12 mouse cellular contexts compared by ENCODE assay signal in genomic region chr4:118037406-118037805, GRCm38 (mm10).
A peak's percentile ranks its signal among the peaks of the same experiment; 100 is the strongest.
DNase-seq lines count a peak whose midpoint lies in the region; ATAC-seq lines count a peak whose summit lies in the region.
"Had no signal": no experiment of that assay in that cellular context is flagged by ENCODE, and none has a peak within 500 bp of the region (broad histone marks: within the 10 kb centered on the region; RNA-seq: fewer than 3 reads in every experiment).

No protein-coding gene starts in this region.

- peak overlapping the region; percentile 51; the same call in 1 of the 2 replicates for H3K27ac ChIP-seq in kidney, embryonic 14.5 days (ENCODE audit: low read depth, low read length)
- H3K27ac ChIP-seq in embryonic facial prominence, embryonic 13.5 days, result peak overlapping the region; percentile 34
- peak overlapping the region; percentile 32 for H3K27ac ChIP-seq in intestine, embryonic 15.5 days
- H3K27ac ChIP-seq in neural tube, embryonic 13.5 days (replicated peaks), result peak overlapping the region; percentile 35; the same call in 1 of the 2 replicates

- no peaks in the 10 kb centered on the region for H3K9me3 ChIP-seq in kidney, embryonic 14.5 days (ENCODE audit: control insufficient read depth, low read length)
- H3K9me3 ChIP-seq in embryonic facial prominence, embryonic 13.5 days, result no peaks in the 10 kb centered on the region
- no peaks in the 10 kb centered on the region for H3K9me3 ChIP-seq in intestine, embryonic 15.5 days
- no peaks in the 10 kb centered on the region for H3K9me3 ChIP-seq in neural tube, embryonic 13.5 days

- ATAC-seq in kidney, embryonic 14.5 days (ENCODE audit: low FRiP score, low TSS enrichment), result no peak; the same call in 1 of the 2 replicates
- no peak for ATAC-seq in embryonic facial prominence, embryonic 13.5 days (ENCODE audit: insufficient number of reproducible peaks, insufficient read depth, low FRiP score, low TSS enrichment, low read depth)
- ATAC-seq in intestine, embryonic 15.5 days, result peak; percentile 56; the same call in 1 of the 2 replicates
- ATAC-seq in neural tube, embryonic 13.5 days (ENCODE audit: low read depth), result 0 out of 2 replicates have a peak, but pooled peaks have one; percentile 34

- no peak overlapping the region for H3K4me3 ChIP-seq in kidney, embryonic 14.5 days (ENCODE audit: low read length)
- H3K4me3 ChIP-seq in embryonic facial prominence, embryonic 13.5 days, result no peak overlapping the region
- H3K4me3 ChIP-seq in intestine, embryonic 15.5 days (replicated peaks), result no peak overlapping the region
- H3K4me3 ChIP-seq in neural tube, embryonic 13.5 days, result no peak overlapping the region
- H3K4me3 ChIP-seq: megakaryocyte, embryonic 14.5 days had no signal

- WGBS in kidney, embryonic 14.5 days, result 49% methylated on average over 5 of the region's 5 CpGs
- WGBS in embryonic facial prominence, embryonic 13.5 days, result 42% methylated on average over 5 of the region's 5 CpGs
- 53% methylated on average over 5 of the region's 5 CpGs for WGBS in intestine, embryonic 15.5 days
- 28% methylated on average over 5 of the region's 5 CpGs for WGBS in neural tube, embryonic 13.5 days

- no peak overlapping the region for H3K9ac ChIP-seq in kidney, embryonic 14.5 days (ENCODE audit: low read depth, low read length)
- no peak overlapping the region for H3K9ac ChIP-seq in embryonic facial prominence, embryonic 13.5 days
- no peak overlapping the region for H3K9ac ChIP-seq in intestine, embryonic 15.5 days
- H3K9ac ChIP-seq in neural tube, embryonic 13.5 days, result peak overlapping the region; percentile 48; the same call in 1 of the 2 replicates

- no peaks in the 10 kb centered on the region for H3K27me3 ChIP-seq in kidney, embryonic 14.5 days (ENCODE audit: control insufficient read depth, insufficient read depth, low read length)
- no peaks in the 10 kb centered on the region for H3K27me3 ChIP-seq in embryonic facial prominence, embryonic 13.5 days
- no peaks in the 10 kb centered on the region for H3K27me3 ChIP-seq in intestine, embryonic 15.5 days (replicated peaks)
- no peaks in the 10 kb centered on the region for H3K27me3 ChIP-seq in neural tube, embryonic 13.5 days
- H3K27me3 ChIP-seq: megakaryocyte, embryonic 14.5 days had no signal

- H3K36me3 ChIP-seq in kidney, embryonic 14.5 days (ENCODE audit: control insufficient read depth, insufficient read depth, low read length), result no peaks in the 10 kb centered on the region; the same call in 1 of the 2 replicates
- peaks cover 3% of the 10 kb centered on the region; the same call in 1 of the 2 replicates for H3K36me3 ChIP-seq in embryonic facial prominence, embryonic 13.5 days
- H3K36me3 ChIP-seq in intestine, embryonic 15.5 days, result no peaks in the 10 kb centered on the region
- H3K36me3 ChIP-seq in neural tube, embryonic 13.5 days, result no peaks in the 10 kb centered on the region

- H3K4me1 ChIP-seq in kidney, embryonic 14.5 days (ENCODE audit: control insufficient read depth, insufficient read depth, low read length), result peaks cover 22% of the 10 kb centered on the region
- H3K4me1 ChIP-seq in embryonic facial prominence, embryonic 13.5 days, result peaks cover 15% of the 10 kb centered on the region
- peaks cover 11% of the 10 kb centered on the region for H3K4me1 ChIP-seq in intestine, embryonic 15.5 days (replicated peaks)
- H3K4me1 ChIP-seq in neural tube, embryonic 13.5 days (replicated peaks), result peaks cover 29% of the 10 kb centered on the region

- H3K4me2 ChIP-seq in kidney, embryonic 14.5 days (replicated peaks; ENCODE audit: low read depth, low read length), result no peak overlapping the region
- H3K4me2 ChIP-seq in embryonic facial prominence, embryonic 13.5 days, result no peak overlapping the region
- no peak overlapping the region for H3K4me2 ChIP-seq in intestine, embryonic 15.5 days (replicated peaks)
- no peak overlapping the region for H3K4me2 ChIP-seq in neural tube, embryonic 13.5 days
- H3K4me2 ChIP-seq: liver, embryonic 11.5 days had no signal

- DNase-seq in kidney, postnatal 10 days, result no peak
- no peak for DNase-seq in testis, postnatal 10 days (ENCODE audit: low spot score)
- no peak for DNase-seq in cerebellum, postnatal 14 days
- DNase-seq: cerebellum, adult 9-11 months; gastrocnemius, postnatal 36 days; layer of hippocampus, adult 9-11 months had no signal

Comparison
In these comparisons a context has a peak if more than half of its experiments do, and no peak if none do; other contexts are left out.
1. ATAC-seq: peak in intestine, embryonic 15.5 days (single experiment) and neural tube, embryonic 13.5 days (single experiment); none in kidney, embryonic 14.5 days (single experiment) and embryonic facial prominence, embryonic 13.5 days (single experiment).
2. Peak in every context shown above with its lines, with median percentiles within 50 percentile points of each other: H3K27ac ChIP-seq.